Comparison of ENCODE assay signal across 18 mouse cellular contexts in genomic region chr16:37805746-37806495, GRCm38 (mm10). TPM values are rescaled to one million over a fixed set of nuclear protein-coding genes. Genes with fewer than 3 reads are reported as not detected.
DNase-seq lines count a peak whose midpoint lies in the region; ATAC-seq and TF ChIP-seq lines count a peak whose summit lies in the region.
"Had no signal": no experiment of that assay in that cellular context is flagged by ENCODE, and none has a peak within 500 bp of the region (broad histone marks: within the 10 kb centered on the region; RNA-seq: fewer than 3 reads in every experiment).

No protein-coding gene starts in this region.

- TF ChIP-seq CTCF in heart, postnatal 0 days (IDR thresholded peaks at IDR 0.05; ENCODE audit: low read depth) = no peak

- DNase-seq in heart, postnatal 0 days (ENCODE audit: low spot score) = no peak
- no peak for DNase-seq in heart, adult 18-20 months
- DNase-seq in lung, postnatal 14 days = no peak
- peak; percentile 89 for DNase-seq in embryonic facial prominence, embryonic 14.5 days (ENCODE audit: low spot score)
- DNase-seq in thymus, postnatal 0 days (ENCODE audit: low spot score) = no peak
- DNase-seq: adrenal gland, postnatal 36 days; cerebellum, adult 9-10 months; gastrocnemius, adult 2 months; kidney, postnatal 25 days; right cerebral cortex, postnatal 25 days; thymus, adult 2 months had no signal

- H3K27ac ChIP-seq in heart, postnatal 0 days (ENCODE audit: low read depth) = peak overlapping the region; percentile 65
- H3K27ac ChIP-seq in lung, embryonic 16.5 days (ENCODE audit: low read length) = peak overlapping the region; percentile 12
- H3K27ac ChIP-seq in embryonic facial prominence, embryonic 14.5 days (replicated peaks; ENCODE audit: low read depth, low read length) = peak overlapping the region; percentile 65
- H3K27ac ChIP-seq in limb, embryonic 15.5 days = peak overlapping the region; percentile 71
- H3K27ac ChIP-seq: liver, embryonic 14.5 days had no signal

- ATAC-seq in heart, postnatal 0 days (ENCODE audit: insufficient read depth, low read depth) = no peak; the same call in 1 of the 2 replicates
- no peak for ATAC-seq in lung, embryonic 16.5 days (ENCODE audit: low read depth)
- peak; percentile 48; the same call in 1 of the 2 replicates for ATAC-seq in embryonic facial prominence, embryonic 14.5 days (ENCODE audit: low read depth)
- ATAC-seq in limb, embryonic 15.5 days (ENCODE audit: insufficient number of reproducible peaks, low FRiP score, low TSS enrichment, low read depth) = no peak
- ATAC-seq: forebrain, embryonic 16.5 days; midbrain, embryonic 16.5 days had no signal

- H3K4me1 ChIP-seq in heart, postnatal 0 days (ENCODE audit: control insufficient read depth, insufficient read depth) = peaks cover 28% of the 10 kb centered on the region
- peaks cover 15% of the 10 kb centered on the region for H3K4me1 ChIP-seq in lung, embryonic 16.5 days (replicated peaks; ENCODE audit: control insufficient read depth, insufficient read depth, low read length)
- peaks cover 46% of the 10 kb centered on the region for H3K4me1 ChIP-seq in embryonic facial prominence, embryonic 14.5 days (ENCODE audit: control insufficient read depth, insufficient read depth, low read length)
- peaks cover 57% of the 10 kb centered on the region for H3K4me1 ChIP-seq in limb, embryonic 15.5 days

- TF ChIP-seq EP300 in heart, postnatal 0 days (IDR thresholded peaks at IDR 0.05; ENCODE audit: low read depth) = no peak

- H3K9me3 ChIP-seq in heart, postnatal 0 days (replicated peaks; ENCODE audit: control insufficient read depth, low read length) = no peaks in the 10 kb centered on the region
- H3K9me3 ChIP-seq in lung, embryonic 16.5 days (ENCODE audit: control insufficient read depth, low read length) = peaks cover 5% of the 10 kb centered on the region
- no peaks in the 10 kb centered on the region for H3K9me3 ChIP-seq in embryonic facial prominence, embryonic 14.5 days (ENCODE audit: control insufficient read depth, low read length)
- no peaks in the 10 kb centered on the region for H3K9me3 ChIP-seq in limb, embryonic 15.5 days

- 53% methylated on average over 3 of the region's 3 CpGs for WGBS in heart, postnatal 0 days
- 63% methylated on average over 3 of the region's 3 CpGs for WGBS in lung, embryonic 16.5 days
- 36% methylated on average over 3 of the region's 3 CpGs for WGBS in embryonic facial prominence, embryonic 14.5 days
- WGBS in limb, embryonic 15.5 days = 47% methylated on average over 3 of the region's 3 CpGs

- H3K36me3 ChIP-seq in heart, postnatal 0 days (replicated peaks; ENCODE audit: control insufficient read depth, insufficient read depth, low read length) = peaks cover 30% of the 10 kb centered on the region
- peaks cover 26% of the 10 kb centered on the region for H3K36me3 ChIP-seq in lung, embryonic 16.5 days (ENCODE audit: control insufficient read depth, insufficient read depth, low read length)
- H3K36me3 ChIP-seq in embryonic facial prominence, embryonic 14.5 days (ENCODE audit: control insufficient read depth, insufficient read depth, low read length) = peaks cover 48% of the 10 kb centered on the region
- peaks cover 41% of the 10 kb centered on the region for H3K36me3 ChIP-seq in limb, embryonic 15.5 days

- no peaks in the 10 kb centered on the region for H3K27me3 ChIP-seq in heart, postnatal 0 days (ENCODE audit: control insufficient read depth, insufficient read depth, low read length)
- no peaks in the 10 kb centered on the region for H3K27me3 ChIP-seq in lung, embryonic 16.5 days (ENCODE audit: control insufficient read depth, insufficient read depth, low read depth, low read length)
- no peaks in the 10 kb centered on the region for H3K27me3 ChIP-seq in embryonic facial prominence, embryonic 14.5 days (replicated peaks; ENCODE audit: control insufficient read depth, insufficient read depth, low read length)
- H3K27me3 ChIP-seq in limb, embryonic 15.5 days = no peaks in the 10 kb centered on the region
- H3K27me3 ChIP-seq: megakaryocyte, embryonic 14.5 days had no signal

- no peak overlapping the region for H3K4me3 ChIP-seq in heart, postnatal 0 days (ENCODE audit: low read depth, low read length)
- no peak overlapping the region for H3K4me3 ChIP-seq in lung, embryonic 16.5 days (ENCODE audit: low read length)
- H3K4me3 ChIP-seq in embryonic facial prominence, embryonic 14.5 days (ENCODE audit: low read depth, low read length) = no peak overlapping the region
- H3K4me3 ChIP-seq in limb, embryonic 15.5 days = no peak overlapping the region
- H3K4me3 ChIP-seq: gastrocnemius, adult 2 months; megakaryocyte, embryonic 14.5 days had no signal

- no peak overlapping the region for H3K4me2 ChIP-seq in heart, postnatal 0 days (ENCODE audit: low read depth, low read length)
- no peak overlapping the region for H3K4me2 ChIP-seq in lung, embryonic 16.5 days (ENCODE audit: low read depth, low read length)
- no peak overlapping the region for H3K4me2 ChIP-seq in embryonic facial prominence, embryonic 14.5 days (ENCODE audit: low read depth, low read length)
- H3K4me2 ChIP-seq in limb, embryonic 15.5 days = no peak overlapping the region

- no peak overlapping the region for H3K9ac ChIP-seq in heart, postnatal 0 days (replicated peaks; ENCODE audit: low read depth, low read length)
- no peak overlapping the region for H3K9ac ChIP-seq in lung, embryonic 16.5 days (ENCODE audit: low read length)
- H3K9ac ChIP-seq in embryonic facial prominence, embryonic 14.5 days (ENCODE audit: low read depth, low read length) = no peak overlapping the region
- no peak overlapping the region for H3K9ac ChIP-seq in limb, embryonic 15.5 days
- H3K9ac ChIP-seq: liver, embryonic 14.5 days had no signal

RNA-seq across cellular contexts. Expression of gene Fstl1, which starts 29.2 kb away (rescaled TPM):
- 289 and 316 TPM in 2 replicates for total RNA-seq in heart, postnatal 0 days (2014; rRNA removed; ENCODE audit: low replicate concordance)
- 271 and 272 TPM in 2 replicates for polyA plus RNA-seq in heart, postnatal 0 days (2015; fragmentation: Nextera tagmentation; extraction: Ambion mirVana)
- 10 to 100 TPM; 41.3 to 41.9 TPM for total RNA-seq in heart, adult 18-20 months (2021)
- 617 and 655 TPM in 2 replicates for polyA plus RNA-seq in lung, embryonic 16.5 days (2015; fragmentation: Nextera tagmentation; extraction: Ambion mirVana)
- 833 and 870 TPM in 2 replicates for polyA plus RNA-seq in embryonic facial prominence, embryonic 14.5 days (2014; fragmentation: Nextera tagmentation; extraction: Ambion mirVana)
- 835 and 854 TPM in 2 replicates for polyA plus RNA-seq in limb, embryonic 15.5 days (2015; fragmentation: Nextera tagmentation; extraction: Ambion mirVana)
- polyA plus RNA-seq in thymus, postnatal 0 days (2015; fragmentation: Nextera tagmentation; extraction: Ambion mirVana) = 59.9 and 70.6 TPM in 2 replicates

RNA-seq across cellular contexts. Expression of gene Gm36028, which starts 55.0 kb away (rescaled TPM):
- total RNA-seq in heart, postnatal 0 days (2014; rRNA removed; ENCODE audit: low replicate concordance) = 3.7 and 8.4 TPM in 2 replicates
- polyA plus RNA-seq in heart, postnatal 0 days (2015; fragmentation: Nextera tagmentation; extraction: Ambion mirVana) = 3.5 and 4.2 TPM in 2 replicates
- total RNA-seq in heart, adult 18-20 months (2021) = 1 to 10 TPM in 1 of 2 experiments, under 1 TPM in 1; 0.99 to 1.5 TPM
- 0.43 and 0.73 TPM in 2 replicates for polyA plus RNA-seq in lung, embryonic 16.5 days (2015; fragmentation: Nextera tagmentation; extraction: Ambion mirVana)
- polyA plus RNA-seq in embryonic facial prominence, embryonic 14.5 days (2014; fragmentation: Nextera tagmentation; extraction: Ambion mirVana) = not detected in 2 replicates
- not detected in 2 replicates for polyA plus RNA-seq in limb, embryonic 15.5 days (2015; fragmentation: Nextera tagmentation; extraction: Ambion mirVana)
- 0.12 and 0.17 TPM in 2 replicates for polyA plus RNA-seq in thymus, postnatal 0 days (2015; fragmentation: Nextera tagmentation; extraction: Ambion mirVana)
- total RNA-seq: gastrocnemius, adult 2 months; layer of hippocampus, postnatal 10 days had no signal
- polyA plus RNA-seq: midbrain, embryonic 16.5 days had no signal

Comparison
In these comparisons a context has a peak if more than half of its experiments do, and no peak if none do; other contexts are left out.
1. H3K27ac ChIP-seq: peak in every context shown above with its lines; median percentile 71 in limb, embryonic 15.5 days; 65 in heart, postnatal 0 days; 65 in embryonic facial prominence, embryonic 14.5 days; 12 in lung, embryonic 16.5 days.